Mouse (Mus musculus) heart, postnatal 14 days (tissue): ENCODE data around the gene Fbxl7. TPM values are rescaled to one million over a fixed set of nuclear protein-coding genes. Genes with fewer than 3 reads are reported as not detected.
"Not testable (repeated sequence)": the region's sequence is repeated elsewhere in the genome, so short reads cannot be mapped to it uniquely, and the experiment has no call there.

ENCODE experiments used
- DNase-seq, 2 experiments: peaks; one replicate each; pipeline ENCODE4 v3.0.0; 2021 to 2022
- intact Hi-C: fragments of 180-260 bp; cut with DNase I; formaldehyde crosslinking; loops from one replicate; pipeline ENCODE4 v1.15.1; 2025
- total RNA-seq, 2 experiments: library from RNA; stranded (reverse); gene quantifications; 2 replicates each; pipeline ENCODE4 v1.2.3; 2021

Fbxl7 gene
- total RNA-seq, 2 experiments from 2014 or later: 6.0 to 6.6 TPM

DNA sequence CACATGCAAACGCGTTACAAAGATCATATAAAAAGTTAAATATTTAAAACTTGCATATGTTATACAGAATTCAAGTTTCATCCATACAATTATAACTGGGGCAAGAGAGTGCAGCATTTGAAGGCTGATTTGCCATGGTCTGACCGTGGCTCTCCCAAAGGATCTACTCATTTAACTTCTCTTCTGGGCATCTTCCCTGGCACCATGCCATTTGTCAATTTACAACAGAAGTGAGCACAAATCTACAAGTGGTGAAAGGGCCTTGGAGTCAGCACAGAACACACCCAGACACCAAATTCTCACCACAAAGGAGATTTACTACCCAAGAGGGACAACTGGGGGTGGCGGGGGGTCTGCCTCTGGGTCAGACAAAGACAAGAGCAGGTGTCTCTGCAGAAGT lies 64.2 kb downstream of the Fbxl7 start:
- no peak for DNase-seq
- intact Hi-C loops: no loop called here

DNA sequence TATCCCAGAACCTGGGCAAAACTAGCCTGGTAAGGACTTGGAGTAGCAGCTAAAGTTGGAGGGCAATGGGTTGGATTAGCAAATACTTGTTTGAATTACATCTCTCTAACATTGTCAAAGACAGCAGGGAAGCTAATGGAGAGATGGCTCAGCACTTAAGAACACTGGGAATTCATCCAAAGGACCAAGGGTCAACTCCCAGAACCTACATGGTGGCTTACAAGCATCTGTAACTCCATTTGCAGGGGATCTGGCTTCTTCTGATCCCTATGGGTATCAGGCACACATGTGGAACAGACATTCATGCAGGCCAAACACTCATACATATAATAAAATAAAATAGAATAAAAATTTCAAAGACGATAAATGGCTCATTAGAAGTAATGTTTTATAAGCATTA lies 78.4 kb downstream of the Fbxl7 start:
- DNase-seq: no peak
- intact Hi-C loops: no loop called here

DNA sequence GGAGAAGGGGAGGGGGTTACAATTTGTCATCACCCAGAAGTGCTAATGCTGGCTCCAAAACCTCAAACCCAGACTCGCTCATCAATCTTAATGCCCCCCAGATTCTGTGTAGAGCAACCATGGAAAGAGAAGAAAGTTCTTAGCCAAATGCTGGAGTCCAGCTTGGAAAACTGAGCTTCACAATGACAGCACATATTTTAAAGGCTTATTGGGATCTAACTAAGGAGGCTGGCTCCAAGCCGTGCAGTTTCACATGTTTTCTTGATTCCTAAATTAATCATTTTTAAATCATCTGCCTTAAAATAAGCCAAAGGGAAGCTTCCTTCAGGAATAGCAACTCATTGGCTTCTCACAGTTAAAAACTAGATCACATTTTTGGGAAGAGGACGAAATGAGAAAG lies 82.5 kb downstream of the Fbxl7 start:
- intact Hi-C loops: no loop called here
- no peak for DNase-seq

DNA sequence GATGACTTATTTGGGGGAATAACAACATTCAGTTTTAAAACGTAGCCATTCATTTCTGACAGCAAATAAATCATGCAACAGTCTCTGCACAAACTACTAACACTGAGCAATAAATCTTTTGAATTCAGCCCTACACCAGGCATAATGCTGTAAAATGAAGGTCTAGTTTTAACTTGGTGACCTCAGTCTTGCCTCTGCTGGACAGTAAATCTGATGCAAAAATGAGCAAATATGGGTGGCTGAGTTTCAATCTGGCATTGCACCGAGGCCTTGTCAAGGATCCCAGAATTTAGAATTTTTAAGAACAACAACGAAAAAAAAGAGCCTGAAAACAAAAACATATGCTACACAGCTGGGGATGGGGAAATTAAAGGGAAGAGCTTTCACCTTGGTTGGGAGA lies 85.8 kb downstream of the Fbxl7 start:
- intact Hi-C loops: no loop called here
- peak; percentile 31 to 34 for DNase-seq

DNA sequence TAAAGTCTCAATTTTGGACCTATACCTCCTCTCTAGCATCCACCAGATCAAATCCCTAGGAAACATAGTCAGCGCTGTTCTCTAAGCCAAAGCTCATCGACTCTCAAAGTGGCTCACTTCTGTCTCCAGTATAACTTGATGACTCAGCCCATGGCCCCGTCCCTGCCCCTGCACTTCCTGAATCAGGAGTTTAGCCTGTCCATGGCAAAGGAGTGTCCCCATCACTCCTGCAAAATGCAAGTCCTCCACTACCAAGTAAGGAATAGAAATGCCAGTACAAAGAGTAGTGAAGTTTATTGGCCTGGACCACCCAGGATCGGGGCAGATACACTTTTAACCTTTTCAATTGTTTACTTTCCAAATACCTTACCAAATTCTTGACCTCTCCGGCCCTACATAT lies 91.3 kb downstream of the Fbxl7 start:
- no peak for DNase-seq

DNA sequence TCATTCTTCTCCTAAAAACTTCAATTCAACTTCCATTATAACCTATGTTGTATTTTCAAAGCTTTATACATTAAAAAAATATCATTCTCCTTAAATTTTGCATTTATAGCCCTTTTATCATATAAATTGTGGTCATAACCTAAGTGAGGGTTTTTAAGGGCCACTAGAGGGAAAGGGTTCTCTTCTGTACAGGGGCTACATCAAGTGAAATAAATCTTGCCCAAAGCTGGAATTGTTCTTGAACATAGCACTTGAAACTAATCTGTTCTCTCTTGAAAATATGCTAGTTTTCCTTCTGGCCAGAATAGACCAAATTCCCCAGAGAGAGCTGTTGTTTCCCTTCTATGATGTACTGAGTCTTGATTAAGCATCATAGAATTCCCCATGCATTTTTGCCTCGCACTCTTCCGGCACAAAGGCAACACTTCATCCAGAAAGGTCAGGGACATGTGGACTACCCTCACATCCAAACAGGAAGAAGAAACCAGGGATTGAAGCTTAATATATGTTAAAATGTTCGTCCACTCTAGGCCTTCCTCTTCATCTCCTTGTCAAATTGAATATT lies 95.8 kb downstream of the Fbxl7 start:
- intact Hi-C loops: no loop called here
- no peak for DNase-seq

More for the DNA sequence above, 91.3 kb downstream of the Fbxl7 start:
- intact Hi-C loops: no loop called here

DNA sequence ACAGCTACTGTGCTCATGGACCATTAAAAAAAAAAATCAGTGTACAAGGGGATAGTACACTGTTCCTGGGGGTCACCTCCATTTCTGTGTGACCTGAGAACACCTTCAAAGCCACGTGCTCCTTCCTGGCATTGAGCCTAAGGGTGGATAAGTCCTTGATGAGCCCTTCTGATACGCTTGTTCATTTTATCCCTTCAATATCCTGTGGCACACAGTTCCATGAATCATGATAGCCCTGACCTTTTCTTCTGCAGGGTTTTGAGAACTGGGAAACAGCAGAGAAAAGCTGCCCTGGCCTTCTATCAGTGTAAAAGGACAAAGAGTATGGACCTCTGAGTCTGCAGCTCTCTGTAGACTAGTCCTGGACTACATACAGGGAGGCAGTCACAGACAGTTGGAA lies 99.4 kb downstream of the Fbxl7 start:
- no peak for DNase-seq
- intact Hi-C loops: no loop called here

DNA sequence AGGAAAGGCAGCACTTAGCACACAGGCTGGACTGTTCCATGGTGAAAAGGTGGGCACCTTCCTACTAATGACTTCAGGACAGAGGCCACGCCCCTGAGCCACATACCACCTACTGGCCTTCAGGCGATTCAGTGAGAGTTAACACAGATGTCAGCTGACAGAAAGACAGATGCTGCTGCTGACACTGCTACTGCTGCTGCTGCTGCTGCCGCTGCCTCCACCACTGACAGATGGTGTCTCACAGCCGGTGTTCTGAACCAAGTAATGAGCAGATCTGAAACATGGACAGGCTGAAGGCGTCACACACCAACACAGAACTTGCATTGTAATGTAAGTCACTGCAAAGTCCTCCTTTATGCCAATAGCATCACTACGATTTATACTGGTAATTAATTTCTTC lies 99.9 kb downstream of the Fbxl7 start:
- intact Hi-C loops: no loop called here

DNA sequence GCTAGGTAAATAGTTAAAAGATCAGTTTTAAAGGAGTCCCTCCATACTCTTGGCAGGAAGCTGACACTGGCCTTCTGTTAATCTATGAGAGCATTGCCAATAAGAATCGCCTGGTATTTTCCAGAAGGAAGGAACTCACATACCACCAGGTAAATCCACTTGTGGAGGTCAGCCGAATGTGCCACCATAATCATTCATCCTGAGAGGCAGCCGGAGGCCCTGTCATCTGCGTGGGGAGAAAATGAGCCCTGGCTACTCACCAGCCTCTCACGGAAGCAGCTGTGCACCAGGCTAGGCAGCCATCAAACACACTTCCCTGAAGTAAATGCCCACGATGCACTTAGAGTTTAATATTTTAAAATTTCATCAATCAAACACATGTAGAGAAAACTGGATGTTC lies 108.2 kb downstream of the Fbxl7 start:
- intact Hi-C loops: no loop called here

More for the DNA sequence above, 99.9 kb downstream of the Fbxl7 start:
- DNase-seq: peak in 1 of 2 experiments; percentile 7

DNA sequence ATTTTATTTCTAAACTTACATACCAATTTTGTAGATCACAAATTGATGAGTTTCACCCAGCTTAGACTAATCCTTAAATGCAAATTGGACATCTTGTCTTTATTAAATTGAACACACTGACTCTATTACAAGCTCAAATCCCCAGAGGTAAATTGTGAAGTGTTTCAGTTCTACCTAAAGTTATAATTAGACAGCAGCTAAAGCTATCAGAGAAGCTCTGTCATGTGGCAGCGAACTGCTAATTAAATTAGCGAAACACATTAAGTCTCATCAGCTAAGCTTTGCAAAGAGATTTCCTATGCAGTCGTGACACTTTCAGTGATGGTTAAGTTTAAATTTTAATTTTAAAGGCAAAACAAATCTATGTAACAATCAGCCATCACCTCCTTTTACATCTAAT lies 114.8 kb downstream of the Fbxl7 start:
- no peak for DNase-seq
- intact Hi-C loops: no loop called here

More for the DNA sequence above, 108.2 kb downstream of the Fbxl7 start:
- no peak for DNase-seq

DNA sequence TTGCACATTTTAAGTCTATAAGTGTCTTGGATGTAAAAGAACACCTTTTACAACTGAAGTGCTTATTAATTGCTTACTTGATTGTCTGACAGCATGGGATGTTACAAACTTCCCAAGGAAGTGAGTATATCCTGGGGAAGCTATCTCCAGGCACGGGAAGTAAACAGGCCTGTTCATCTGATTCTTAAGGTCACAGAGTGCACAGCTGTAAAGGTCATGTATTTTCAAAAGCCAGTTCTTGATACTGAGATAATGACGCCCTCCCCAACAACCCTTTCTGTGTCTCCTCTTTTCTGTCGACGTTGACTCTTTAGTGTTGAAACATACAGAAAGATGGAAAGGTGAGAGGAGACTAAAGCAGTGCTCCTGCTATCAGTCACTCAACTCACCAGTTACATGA lies 116.3 kb downstream of the Fbxl7 start:
- intact Hi-C loops: loop anchor here (5.0 kb wide), 1 partner anchor 113 kb away; no protein-coding TSS in a partner anchor
- no peak for DNase-seq

DNA sequence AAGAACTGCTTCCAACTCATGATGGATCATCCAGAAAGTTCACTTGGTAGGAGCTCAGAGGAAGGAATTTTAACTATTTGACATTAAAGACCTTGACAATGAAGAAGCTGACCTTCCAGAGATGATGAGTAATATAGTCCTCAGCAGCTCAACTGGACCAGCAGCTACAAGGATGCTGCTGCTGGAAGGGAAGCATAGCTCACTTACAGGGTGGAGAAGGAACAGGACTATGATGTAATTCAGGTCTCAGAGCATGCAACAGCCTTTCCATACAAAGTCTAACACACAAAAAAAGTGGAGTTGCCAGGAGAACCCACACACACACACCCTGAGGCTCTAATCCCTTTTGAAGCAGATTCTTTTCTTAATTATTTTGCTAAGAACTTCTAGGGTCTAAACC lies 119.7 kb downstream of the Fbxl7 start:
- intact Hi-C loops: loop anchor here (5.0 kb wide), 1 partner anchor 117 kb away; no protein-coding TSS in a partner anchor
- DNase-seq: no peak

DNA sequence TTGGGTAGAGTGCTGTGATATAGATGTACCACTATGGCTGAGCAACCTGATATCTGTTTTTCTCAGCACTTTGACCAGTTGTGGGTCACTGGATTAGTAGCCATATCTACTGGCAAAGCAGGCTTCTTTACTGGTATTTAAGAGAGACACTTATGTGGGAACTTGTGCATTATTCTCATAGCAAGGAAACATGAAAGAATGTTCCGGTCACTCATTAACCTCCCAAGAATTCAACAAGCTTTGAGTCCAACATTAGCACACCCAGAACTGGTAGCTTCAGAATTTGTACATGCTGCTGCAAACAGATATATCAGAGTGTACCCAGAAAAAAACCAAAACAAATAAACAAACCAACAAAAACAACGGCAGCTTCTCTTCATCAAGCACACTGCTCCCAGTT lies 120.5 kb downstream of the Fbxl7 start:
- intact Hi-C loops: loop anchor here (5.0 kb wide), 1 partner anchor 117 kb away; no protein-coding TSS in a partner anchor
- DNase-seq: no peak

DNA sequence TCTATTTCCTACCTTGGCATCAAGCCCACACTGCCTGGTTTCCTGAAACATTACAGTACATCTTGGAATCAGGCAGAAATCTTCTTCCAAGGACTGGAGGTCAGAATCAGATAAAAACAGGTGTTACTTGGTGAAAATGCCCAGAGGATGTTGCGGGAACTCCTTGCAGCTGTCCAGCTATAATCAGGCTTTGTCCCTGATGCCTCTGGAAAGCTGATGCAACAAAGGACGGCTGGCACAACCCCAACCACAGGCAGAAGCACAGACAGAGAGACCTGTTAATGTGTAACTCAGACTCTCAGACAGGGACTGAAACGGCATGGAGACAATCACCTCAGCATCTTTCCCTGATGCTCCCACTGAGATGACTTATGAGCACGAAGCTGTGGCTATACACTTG lies 133.7 kb downstream of the Fbxl7 start:
- DNase-seq: peak; percentile 8 to 11
- intact Hi-C loops: no loop called here

DNA sequence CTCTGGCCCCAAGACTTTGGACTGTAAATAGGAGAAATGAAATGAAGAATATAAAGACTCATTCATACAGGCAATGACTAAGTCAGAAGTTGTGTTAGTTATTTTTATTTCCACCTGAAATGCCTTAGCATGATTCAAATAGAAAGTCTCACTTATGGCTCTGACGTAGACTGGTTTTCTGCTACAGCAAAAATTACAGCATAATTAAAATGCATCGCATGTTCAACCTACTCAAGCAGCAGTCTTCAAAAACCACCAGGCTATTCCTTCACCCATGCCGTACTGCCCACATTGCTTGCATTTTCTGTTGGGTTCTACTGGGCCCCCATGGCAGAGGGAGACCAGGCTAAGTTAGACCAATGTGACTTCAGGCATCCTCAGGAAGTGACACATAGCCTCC lies 146.9 kb downstream of the Fbxl7 start:
- intact Hi-C loops: no loop called here

DNA sequence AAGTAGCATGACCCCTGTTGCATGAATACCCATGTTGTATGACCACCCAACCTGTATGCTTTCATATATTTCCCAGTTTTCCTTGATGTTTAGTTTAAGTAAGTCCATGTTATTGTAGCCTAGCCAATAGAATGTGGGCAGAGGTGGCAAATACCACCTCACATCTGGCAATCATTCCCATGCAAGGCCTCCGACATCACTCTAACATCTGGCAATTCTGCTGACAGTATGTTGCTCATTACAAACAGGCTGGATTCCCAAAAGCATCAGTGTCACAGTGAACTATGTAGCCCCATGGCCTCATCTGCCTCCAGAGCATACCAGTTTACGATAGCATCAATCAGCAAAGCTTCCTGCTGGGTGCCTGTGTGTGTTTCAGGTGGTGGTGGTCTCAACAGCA lies 163.0 kb downstream of the Fbxl7 start:
- intact Hi-C loops: no loop called here
- no peak for DNase-seq

More for the DNA sequence above, 146.9 kb downstream of the Fbxl7 start:
- no peak for DNase-seq

DNA sequence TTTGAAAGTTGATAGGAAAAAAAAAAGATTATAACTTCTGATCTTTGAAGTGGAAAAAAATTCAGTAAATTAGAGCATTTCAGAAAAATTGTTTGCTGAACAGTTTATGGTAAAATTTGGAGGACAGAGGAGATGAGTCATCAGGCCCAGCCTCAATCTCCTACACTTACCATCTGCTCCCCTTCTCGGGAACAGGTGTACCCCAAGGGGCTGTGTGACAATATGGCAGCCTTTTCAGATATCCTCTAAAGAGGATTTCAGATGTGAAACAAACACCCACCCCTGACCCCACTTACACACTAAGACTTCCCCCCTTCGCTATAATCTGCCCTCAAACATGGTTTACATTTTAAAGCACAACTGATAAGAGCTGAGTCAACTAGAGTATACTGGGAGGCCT lies 164.6 kb downstream of the Fbxl7 start:
- intact Hi-C loops: no loop called here
- DNase-seq: no peak

DNA sequence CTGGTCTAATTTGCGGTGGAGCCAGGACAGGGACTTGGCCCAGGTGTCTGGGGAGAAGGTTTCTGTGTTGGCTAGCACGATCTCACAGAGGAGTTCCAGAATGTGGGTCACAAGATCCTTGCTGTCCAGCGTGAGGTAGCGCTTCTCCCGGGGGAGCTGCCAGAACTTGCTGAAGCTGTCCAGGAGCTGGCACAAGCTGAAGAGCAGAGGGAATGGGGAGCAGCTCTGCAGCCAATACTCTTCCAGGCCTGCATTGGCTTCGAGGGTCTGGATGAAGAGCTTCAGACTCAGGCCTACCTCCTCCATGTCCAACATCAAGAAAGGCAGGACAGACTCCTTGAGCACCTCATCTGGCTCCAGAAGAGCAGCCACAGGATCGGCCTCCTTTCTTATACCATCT lies 166.0 kb downstream of the Fbxl7 start:
- DNase-seq, intact Hi-C loops: not testable (repeated sequence)

DNA sequence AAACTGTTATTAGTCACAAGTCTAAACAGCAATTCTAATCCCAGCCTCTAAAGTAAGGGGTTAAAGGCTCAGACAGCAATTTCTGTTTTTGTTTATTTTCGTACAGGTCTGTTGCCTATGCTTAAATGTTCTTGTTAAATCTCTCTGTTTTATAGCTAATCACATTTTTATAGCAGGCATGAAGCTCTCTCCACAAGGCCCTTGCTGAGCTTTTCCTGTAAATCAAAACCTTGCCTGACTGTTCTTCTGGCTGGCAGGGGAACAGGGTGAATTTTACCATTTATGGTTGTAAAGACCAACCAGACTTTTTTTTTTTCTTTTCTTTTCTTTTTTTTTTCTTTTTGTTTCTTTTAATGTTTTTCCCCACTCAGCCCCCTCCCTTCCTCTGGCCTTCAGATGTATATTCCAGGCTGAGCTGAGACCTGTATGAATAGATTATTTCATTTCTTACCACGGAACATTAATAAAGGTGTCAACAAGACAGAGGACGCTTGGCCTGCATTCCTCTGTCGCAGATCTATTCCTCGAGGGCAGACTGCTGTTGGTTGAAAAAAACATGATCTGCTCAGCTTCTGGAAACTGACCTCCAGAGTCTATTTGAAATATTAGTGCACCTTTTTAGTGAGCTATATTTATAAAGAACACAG lies 176.9 kb downstream of the Fbxl7 start:
- no peak for DNase-seq
- intact Hi-C loops: loop anchor here (5.0 kb wide), 1 partner anchor 179 kb away; the partner anchor contains the start of gene Fbxl7

DNA sequence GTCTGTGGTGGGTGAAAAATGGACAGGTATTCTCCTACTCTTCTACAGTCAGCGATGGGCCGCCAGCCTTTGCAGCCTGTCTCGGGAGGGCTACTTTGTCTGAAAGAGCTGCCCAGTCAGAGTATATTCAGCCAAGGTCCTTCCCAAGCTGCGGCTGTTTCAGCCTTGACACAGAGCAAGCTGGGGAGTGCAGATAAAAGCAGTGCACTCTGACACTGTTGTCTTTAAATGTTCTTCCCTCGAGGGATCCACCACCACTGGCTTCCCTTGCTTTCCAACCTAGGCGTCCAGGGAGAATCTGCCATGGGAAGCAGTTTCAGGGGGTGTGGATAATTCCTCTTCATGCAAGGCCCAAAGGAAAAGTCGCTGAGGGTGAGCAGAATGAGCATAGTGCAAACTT lies 177.4 kb downstream of the Fbxl7 start:
- intact Hi-C loops: loop anchor here (5.0 kb wide), 1 partner anchor 179 kb away; the partner anchor contains the start of gene Fbxl7
- DNase-seq: peak; percentile 3 to 4

DNA sequence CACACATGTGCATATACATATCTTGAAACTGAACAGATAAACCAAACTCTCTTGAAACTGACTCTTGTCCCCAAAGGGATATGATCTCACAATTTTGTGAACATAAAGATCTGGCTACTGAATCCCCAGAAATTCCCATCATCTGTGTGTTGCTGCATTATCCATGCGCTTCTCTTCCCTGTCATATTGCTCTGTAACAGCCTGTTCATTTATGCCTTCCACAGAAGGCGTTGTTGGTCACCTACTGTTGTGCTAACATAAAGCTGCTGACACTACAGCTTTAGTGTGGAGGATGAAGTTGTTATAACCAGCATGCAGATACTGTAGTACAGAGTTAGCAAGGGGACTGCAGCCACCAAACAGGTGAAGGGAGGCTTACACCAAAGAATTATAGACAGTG lies 179.2 kb downstream of the Fbxl7 start:
- DNase-seq: no peak
- intact Hi-C loops: loop anchor here (5.0 kb wide), 1 partner anchor 181 kb away; the partner anchor contains the start of gene Fbxl7

DNA sequence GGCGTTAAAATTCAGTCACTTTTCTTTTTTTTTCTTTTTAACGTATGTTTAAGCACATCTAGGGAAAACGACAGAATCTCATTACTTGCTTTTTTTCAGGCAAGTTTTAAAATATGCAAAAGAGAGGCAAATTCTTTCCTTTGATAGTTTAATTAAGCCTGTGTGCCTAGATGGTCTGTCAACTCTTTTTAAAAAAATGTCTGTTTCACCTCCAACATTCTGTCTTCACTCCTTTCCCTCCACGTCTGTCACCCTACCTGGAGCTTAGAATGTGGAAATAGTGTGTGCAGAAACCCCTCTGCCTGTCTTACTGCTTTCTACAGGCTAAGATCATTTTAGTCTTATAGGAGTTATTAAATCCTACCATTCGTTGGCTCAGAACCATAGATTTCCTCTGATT lies 179.7 kb downstream of the Fbxl7 start:
- intact Hi-C loops: loop anchor here (5.0 kb wide), 1 partner anchor 182 kb away; the partner anchor contains the start of gene Fbxl7

More for the DNA sequence above, 179.7 kb downstream of the Fbxl7 start:
- DNase-seq: no peak
